Mouse (Mus musculus): ENCODE data around the gene Eif1ad.

GRCm38 (mm10) chr19:5374748-5375147 is 8.2 kb downstream of the Eif1ad start:
- TF ChIP-seq CTCF (IDR thresholded peaks at IDR 0.05; ENCODE audit: low read depth) = no peak
- no peak for TF ChIP-seq EP300 (IDR thresholded peaks at IDR 0.05; ENCODE audit: low read depth)

All from liver, embryonic 14.5 days (tissue).